Mouse (Mus musculus) urinary bladder, postnatal 14 days (tissue): ENCODE data around the gene Gm17535.
"Not testable (repeated sequence)": the region's sequence is repeated elsewhere in the genome, so short reads cannot be mapped to it uniquely, and the experiment has no call there.

Experiments used
- DNase-seq: peaks from one replicate; pipeline ENCODE4 v3.0.0; 2021; ENCODE audit warnings: low spot score

Gene Gm17535

GRCm38 (mm10) chr9:3034299-3034698 is at the start of gene Gm17535:
Gene Gm17535, plus strand, starts transcription at chr9:3034599.
- DNase-seq, result not testable (repeated sequence)

- DNase-seq, result not testable (repeated sequence)
Observed at GRCm38 (mm10) chr9:3000445-3000972, 33.9 kb upstream of the Gm17535 start, which contains the start of gene Gm10722. Gene Gm10722, plus strand, starts transcription at chr9:3000922.

DNA sequence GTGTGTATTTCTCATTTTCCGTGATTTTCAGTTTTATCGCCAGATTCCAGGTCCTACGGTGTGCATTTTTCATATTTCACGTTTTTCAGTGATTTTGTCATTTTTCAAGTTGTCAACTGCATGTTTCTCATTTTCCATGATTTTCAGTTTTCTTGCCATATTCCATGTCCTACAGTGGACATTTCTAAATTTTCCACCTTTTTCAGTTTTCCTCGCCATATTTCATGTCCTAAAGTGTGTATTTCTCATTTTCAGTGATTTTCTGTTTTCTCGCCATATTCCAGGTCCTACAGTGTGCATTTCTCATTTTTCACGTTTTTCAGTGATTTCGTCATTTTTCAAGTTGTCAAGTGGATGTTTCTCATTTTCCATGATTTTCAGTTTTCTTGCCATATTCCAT is 33.4 kb upstream of the Gm17535 start:
- DNase-seq, result not testable (repeated sequence)

DNA sequence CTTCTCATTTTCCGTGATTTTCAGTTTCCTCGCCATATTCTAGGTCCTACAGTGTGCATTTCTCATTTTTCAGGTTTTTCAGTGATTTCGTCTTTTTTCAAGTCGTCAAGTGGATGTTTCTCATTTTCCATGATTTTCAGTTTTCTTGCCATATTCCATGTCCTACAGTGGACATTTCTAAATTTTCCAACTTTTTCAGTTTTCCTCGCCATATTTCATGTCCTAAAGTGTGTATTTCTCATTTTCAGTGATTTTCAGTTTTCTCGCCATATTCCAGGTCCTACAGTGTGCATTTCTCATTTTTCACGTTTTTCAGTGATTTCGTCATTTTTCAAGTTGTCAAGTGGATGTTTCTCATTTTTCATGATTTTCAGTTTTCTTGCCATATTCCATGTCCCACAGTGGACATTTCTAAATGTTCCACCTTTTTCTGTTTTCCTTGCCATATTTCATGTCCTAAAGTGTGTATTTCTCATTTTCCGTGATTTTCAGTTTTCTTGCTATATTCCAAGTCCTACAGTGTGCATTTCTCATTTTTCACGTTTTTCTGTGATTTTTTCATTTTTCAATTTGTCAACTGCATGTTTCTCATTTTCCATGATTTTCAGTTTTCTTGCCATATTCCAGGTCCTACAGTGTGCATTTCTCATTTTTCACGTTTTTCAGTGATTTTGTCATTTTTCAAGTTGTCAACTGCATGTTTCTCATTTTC is 32.3 kb upstream of the Gm17535 start:
- DNase-seq, result peak; percentile 97

DNA sequence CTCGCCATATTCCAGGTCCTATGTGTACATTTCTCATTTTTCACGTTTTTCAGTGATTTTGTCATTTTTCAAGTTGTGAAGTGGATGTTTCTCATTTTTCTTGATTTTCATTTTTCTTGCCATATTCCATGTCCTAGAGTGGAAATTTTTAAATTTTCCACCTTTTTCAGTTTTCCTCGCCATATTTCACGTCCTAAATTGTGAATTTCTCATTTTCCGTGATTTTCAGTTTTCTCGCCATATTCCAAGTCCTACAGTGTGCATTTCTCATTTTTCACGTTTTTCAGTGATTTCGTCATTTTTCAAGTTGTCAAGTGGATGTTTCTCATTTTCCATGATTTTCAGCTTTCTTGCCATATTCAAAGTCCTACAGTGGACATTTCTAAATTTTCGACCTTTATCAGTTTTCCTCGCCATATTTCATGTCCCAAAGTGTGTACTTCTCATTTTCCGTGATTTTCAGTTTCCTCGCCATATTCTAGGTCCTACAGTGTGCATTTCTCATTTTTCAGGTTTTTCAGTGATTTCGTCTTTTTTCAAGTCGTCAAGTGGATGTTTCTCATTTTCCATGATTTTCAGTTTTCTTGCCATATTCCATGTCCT is 31.5 kb upstream of the Gm17535 start, which contains the start of gene Gm11168:
Gene Gm11168 (plus strand): TSS at position 553 of the 603 bp plus-strand sequence.
- DNase-seq, result not testable (repeated sequence)

- DNase-seq, result not testable (repeated sequence)
Observed at GRCm38 (mm10) chr9:3006179-3006578, 28.2 kb upstream of the Gm17535 start.

DNA sequence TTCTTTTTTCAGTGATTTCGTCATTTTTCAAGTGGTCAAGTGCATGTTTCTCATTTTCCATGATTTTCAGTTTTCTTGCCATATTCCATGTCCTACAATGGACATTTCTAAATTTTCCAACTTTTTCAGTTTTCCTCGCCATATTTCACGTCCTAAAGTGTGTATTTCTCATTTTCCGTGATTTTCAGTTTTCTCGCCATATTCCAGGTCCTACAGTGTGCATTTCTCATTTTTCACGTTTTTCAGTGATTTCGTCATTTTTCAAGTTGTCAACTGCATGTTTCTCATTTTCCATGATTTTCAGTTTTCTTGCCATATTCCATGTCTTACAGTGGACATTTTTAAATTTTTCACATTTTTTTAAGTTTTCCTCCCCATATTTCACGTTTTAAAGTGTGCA is 27.8 kb upstream of the Gm17535 start:
- peak; percentile 76 for DNase-seq

DNA sequence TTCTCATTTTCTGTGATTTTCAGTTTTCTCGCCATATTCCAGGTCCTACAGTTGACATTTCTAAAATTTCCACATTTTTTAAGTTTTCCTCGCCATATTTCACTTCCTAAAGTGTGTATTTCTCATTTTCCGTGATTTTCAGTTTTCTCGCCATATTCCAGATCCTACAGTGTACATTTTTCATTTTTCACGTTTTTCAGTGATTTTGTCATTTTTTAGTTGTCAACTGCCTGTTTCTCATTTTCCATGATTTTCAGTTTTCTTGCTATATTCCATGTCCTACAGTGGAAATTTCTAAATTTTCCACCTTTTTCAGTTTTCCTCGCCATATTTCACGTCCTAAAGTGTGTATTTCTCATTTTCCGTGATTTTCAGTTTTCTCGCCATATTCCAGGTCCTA is 27.1 kb upstream of the Gm17535 start:
- not testable (repeated sequence) for DNase-seq

DNA sequence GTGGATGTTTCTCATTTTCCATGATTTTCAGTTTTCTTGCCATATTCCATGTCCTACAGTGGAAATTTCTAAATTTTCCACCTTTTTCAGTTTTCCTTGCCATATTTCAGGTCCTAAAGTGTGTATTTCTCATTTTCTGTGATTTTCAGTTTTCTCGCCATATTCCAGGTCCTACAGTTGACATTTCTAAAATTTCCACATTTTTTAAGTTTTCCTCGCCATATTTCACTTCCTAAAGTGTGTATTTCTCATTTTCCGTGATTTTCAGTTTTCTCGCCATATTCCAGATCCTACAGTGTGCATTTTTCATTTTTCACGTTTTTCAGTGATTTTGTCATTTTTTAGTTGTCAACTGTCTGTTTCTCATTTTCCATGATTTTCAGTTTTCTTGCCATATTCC is 25.1 kb upstream of the Gm17535 start:
- DNase-seq, result not testable (repeated sequence)

DNA sequence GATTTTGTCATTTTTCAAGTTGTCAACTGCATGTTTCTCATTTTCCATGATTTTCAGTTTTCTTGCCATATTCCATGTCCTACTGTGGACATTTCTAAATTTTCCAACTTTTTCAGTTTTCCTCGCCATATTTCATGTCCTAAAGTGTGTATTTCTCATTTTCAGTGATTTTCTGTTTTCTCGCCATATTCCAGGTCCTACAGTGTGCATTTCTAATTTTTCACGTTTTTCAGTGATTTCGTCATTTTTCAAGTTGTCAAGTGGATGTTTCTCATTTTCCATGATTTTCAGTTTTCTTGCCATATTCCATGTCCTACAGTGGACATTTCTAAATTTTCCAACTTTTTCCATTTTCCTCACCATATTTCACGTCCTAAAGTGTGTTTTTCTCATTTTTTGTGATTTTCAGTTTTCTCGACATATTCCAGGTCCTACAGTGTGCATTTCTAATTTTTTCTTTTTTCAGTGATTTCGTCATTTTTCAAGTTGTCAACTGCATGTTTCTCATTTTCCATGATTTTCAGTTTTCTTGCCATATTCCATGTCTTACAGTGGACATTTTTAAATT is 22.3 kb upstream of the Gm17535 start:
- not testable (repeated sequence) for DNase-seq

GRCm38 (mm10) chr9:3012733-3013279 is 21.6 kb upstream of the Gm17535 start, which contains the start of gene Gm10721:
Gene Gm10721, plus strand, starts transcription at chr9:3013140.
- not testable (repeated sequence) for DNase-seq

DNA sequence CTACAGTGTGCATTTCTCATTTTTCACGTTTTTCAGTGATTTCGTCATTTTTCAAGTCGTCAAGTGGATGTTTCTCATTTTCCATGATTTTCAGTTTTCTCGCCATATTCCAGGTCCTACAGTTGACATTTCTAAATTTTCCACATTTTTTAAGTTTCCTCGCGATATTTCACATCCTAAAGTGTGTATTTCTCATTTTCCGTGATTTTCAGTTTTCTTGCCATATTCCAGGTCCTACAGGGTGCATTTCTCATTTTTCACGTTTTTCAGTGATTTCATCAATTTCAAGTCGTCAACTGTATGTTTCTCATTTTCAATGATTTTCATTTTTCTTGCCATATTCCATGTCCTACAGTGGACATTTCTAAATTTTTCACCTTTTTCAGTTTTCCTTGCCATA is 19.0 kb upstream of the Gm17535 start, which contains the start of gene Gm10720:
Gene Gm10720 (plus strand): TSS at position 301 of the 400 bp plus-strand sequence.
- not testable (repeated sequence) for DNase-seq

DNA sequence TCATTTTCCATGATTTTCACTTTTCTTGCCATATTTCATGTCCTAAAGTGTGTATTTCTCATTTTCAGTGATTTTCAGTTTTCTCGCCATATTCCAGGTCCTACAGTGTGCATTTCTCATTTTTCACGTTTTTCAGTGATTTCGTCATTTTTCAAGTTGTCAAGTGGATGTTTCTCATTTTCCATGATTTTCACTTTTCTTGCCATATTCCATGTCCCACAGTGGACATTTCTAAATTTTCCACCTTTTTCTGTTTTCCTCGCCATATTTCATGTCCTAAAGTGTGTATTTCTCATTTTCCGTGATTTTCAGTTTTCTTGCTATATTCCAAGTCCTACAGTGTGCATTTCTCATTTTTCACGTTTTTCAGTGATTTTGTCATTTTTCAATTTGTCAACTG is 18.5 kb upstream of the Gm17535 start:
- not testable (repeated sequence) for DNase-seq

DNA sequence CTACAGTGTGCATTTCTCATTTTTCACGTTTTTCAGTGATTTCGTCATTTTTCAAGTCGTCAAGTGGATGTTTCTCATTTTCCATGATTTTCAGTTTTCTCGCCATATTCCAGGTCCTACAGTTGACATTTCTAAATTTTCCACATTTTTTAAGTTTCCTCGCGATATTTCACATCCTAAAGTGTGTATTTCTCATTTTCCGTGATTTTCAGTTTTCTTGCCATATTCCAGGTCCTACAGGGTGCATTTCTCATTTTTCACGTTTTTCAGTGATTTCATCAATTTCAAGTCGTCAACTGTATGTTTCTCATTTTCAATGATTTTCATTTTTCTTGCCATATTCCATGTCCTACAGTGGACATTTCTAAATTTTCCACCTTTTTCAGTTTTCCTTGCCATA is 17.3 kb upstream of the Gm17535 start, which contains the start of gene Gm10719:
Gene Gm10719 (plus strand): TSS at position 301 of the 400 bp plus-strand sequence.
- DNase-seq, result not testable (repeated sequence)

DNA sequence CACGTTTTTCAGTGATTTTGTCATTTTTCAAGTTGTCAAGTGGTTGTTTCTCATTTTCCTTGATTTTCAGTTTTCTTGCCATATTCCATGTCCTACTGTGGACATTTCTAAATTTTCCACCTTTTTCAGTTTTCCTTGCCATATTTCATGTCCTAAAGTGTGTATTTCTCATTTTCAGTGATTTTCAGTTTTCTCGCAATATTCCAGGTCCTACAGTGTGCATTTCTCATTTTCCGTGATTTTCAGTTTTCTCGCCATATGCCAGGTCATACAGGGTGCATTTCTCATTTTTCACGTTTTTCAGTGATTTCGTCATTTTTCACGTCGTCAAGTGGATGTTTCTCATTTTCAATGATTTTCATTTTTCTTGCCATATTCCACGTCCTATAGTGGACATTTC is 15.5 kb upstream of the Gm17535 start:
- DNase-seq, result peak; percentile 19

DNA sequence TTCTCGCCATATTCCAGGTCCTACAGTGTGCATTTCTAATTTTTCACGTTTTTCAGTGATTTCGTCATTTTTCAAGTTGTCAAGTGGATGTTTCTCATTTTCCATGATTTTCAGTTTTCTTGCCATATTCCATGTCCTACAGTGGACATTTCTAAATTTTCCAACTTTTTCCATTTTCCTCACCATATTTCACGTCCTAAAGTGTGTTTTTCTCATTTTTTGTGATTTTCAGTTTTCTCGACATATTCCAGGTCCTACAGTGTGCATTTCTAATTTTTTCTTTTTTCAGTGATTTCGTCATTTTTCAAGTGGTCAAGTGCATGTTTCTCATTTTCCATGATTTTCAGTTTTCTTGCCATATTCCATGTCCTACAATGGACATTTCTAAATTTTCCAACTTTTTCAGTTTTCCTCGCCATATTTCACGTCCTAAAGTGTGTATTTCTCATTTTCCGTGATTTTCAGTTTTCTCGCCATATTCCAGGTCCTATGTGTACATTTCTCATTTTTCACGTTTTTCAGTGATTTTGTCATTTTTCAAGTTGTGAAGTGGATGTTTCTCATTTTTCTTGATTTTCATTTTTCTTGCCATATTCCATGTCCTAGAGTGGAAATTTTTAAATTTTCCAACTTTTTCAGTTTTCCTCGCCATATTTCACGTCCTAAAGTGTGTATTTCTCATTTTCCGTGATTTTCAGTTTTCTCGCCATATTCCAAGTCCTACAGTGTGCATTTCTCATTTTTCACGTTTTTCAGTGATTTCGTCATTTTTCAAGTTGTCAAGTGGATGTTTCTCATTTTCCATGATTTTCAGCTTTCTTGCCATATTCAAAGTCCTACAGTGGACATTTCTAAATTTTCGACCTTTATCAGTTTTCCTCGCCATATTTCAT is 14.3 kb upstream of the Gm17535 start:
- peak; percentile 66 for DNase-seq

GRCm38 (mm10) chr9:3022316-3023008 is 11.9 kb upstream of the Gm17535 start:
- peak; percentile 69 for DNase-seq

- not testable (repeated sequence) for DNase-seq
Observed at GRCm38 (mm10) chr9:3023312-3023984, 11.0 kb upstream of the Gm17535 start, which contains the start of gene Gm10718. Gene Gm10718, plus strand, starts transcription at chr9:3023547.

GRCm38 (mm10) chr9:3023985-3024648 is 10.3 kb upstream of the Gm17535 start:
- peak; percentile 65 for DNase-seq
